Mouse (Mus musculus): ENCODE measurements around the gene Myh11.

DNA sequence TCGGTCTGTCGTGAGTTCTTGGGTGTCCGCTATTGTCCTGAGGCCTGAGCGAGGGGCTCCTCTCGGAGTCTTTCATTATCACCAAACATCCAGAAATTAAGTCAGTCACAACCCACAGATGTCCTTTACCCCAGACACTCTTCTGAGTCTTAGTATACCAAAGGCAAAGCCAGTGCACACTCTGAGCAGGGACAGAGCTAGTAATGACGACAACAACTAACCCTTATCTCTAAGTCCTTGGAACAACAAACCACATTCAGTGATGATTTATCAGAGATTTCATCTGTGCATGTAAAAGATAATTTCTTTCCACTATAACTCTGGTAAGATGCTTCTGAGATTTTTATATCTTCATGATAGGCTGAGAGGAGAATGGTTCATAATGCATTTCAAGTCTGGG is 134.9 kb downstream of the Myh11 start:
- TF ChIP-seq ZNF384 (IDR thresholded peaks at IDR 0.05; ENCODE audit: low read depth, low read length) = no peak
- TF ChIP-seq CTCF (IDR thresholded peaks at IDR 0.05 in 2 of 3, conservative IDR thresholded peaks at IDR 0.05 in 1 of 3; ENCODE audit: control insufficient read depth in 1 of 3, insufficient read depth in 1 of 3, low read depth in 2 of 3, low read length in 3 of 3, poor library complexity in 1 of 3, severe bottlenecking in 1 of 3) = no peak
- TF ChIP-seq POLR2AphosphoS2 (IDR thresholded peaks at IDR 0.05; ENCODE audit: low read length) = no peak
- no peak for TF ChIP-seq TCF12 (IDR thresholded peaks at IDR 0.05; ENCODE audit: low read depth, low read length)
- no peak for TF ChIP-seq HCFC1 (IDR thresholded peaks at IDR 0.05; ENCODE audit: low read depth, low read length)
- no peak for TF ChIP-seq MAFK (IDR thresholded peaks at IDR 0.05; ENCODE audit: borderline replicate concordance, low read depth, low read length)
- TF ChIP-seq ETS1 (IDR thresholded peaks at IDR 0.05; ENCODE audit: low read depth, low read length) = no peak
- TF ChIP-seq BHLHE40 (IDR thresholded peaks at IDR 0.05; ENCODE audit: borderline replicate concordance, low read depth, low read length) = no peak
- no peak for TF ChIP-seq TBP (IDR thresholded peaks at IDR 0.05; ENCODE audit: low read depth, low read length)
- TF ChIP-seq EP300 (IDR thresholded peaks at IDR 0.05; ENCODE audit: low read depth in 1 of 2, low read length in 2 of 2) = no peak
- TF ChIP-seq POLR2A (IDR thresholded peaks at IDR 0.05; ENCODE audit: control insufficient read depth in 1 of 2, insufficient read depth in 1 of 2, low read depth in 1 of 2, low read length in 2 of 2, poor library complexity in 1 of 2) = no peak
- TF ChIP-seq SIN3A (IDR thresholded peaks at IDR 0.05; ENCODE audit: low read length) = no peak
- no peak for TF ChIP-seq RCOR1 (IDR thresholded peaks at IDR 0.05; ENCODE audit: low read depth, low read length)
